Mouse (Mus musculus) kidney, embryonic 15.5 days (tissue): ENCODE data around the gene 3830406C13Rik. TPM values are rescaled to one million over a fixed set of nuclear protein-coding genes. Genes with fewer than 3 reads are reported as not detected.
"Not testable (repeated sequence)": the region's sequence is repeated elsewhere in the genome, so short reads cannot be mapped to it uniquely, and the experiment has no call there.

ENCODE experiments used
- ATAC-seq: fragments of 200-750 bp; cut with Nextera tagmentation; replicated peaks from 2 replicates; pipeline ENCODE4 v1.8.0; 2017; ENCODE audit warnings: moderate TSS enrichment; ENCODE audit not compliant: low FRiP score
- H3K27ac ChIP-seq: fragments of 300-500 bp; sonication (generic); 2 replicates; pipeline ENCODE4 v1.5.1; 2015; ENCODE audit warnings: mild to moderate bottlenecking, inconsistent platforms
- H3K27me3 ChIP-seq: fragments of 300-500 bp; sonication (generic); 2 replicates; pipeline ENCODE4 v1.6.1; 2015; ENCODE audit warnings: inconsistent platforms
- H3K36me3 ChIP-seq: fragments of 300-500 bp; sonication (generic); 2 replicates; pipeline ENCODE4 v1.6.1; 2015; ENCODE audit warnings: inconsistent platforms
- H3K4me1 ChIP-seq: fragments of 300-500 bp; sonication (generic); 2 replicates; pipeline ENCODE4 v1.6.1; 2015; ENCODE audit warnings: inconsistent platforms
- H3K4me2 ChIP-seq: fragments of 300-500 bp; sonication (generic); 2 replicates; pipeline ENCODE4 v1.6.1; 2015; ENCODE audit warnings: moderate library complexity, mild to moderate bottlenecking, inconsistent platforms
- H3K4me3 ChIP-seq: fragments of 300-500 bp; sonication (generic); replicated peaks from 2 replicates; pipeline ENCODE4 v1.5.1; 2015; ENCODE audit warnings: mild to moderate bottlenecking, inconsistent platforms
- H3K9ac ChIP-seq: fragments of 300-500 bp; sonication (generic); 2 replicates; pipeline ENCODE4 v1.6.1; 2015; ENCODE audit warnings: mild to moderate bottlenecking, inconsistent platforms
- H3K9me3 ChIP-seq: fragments of 300-500 bp; sonication (generic); replicated peaks from 2 replicates; pipeline ENCODE4 v1.6.1; 2016; ENCODE audit warnings: inconsistent platforms
- WGBS: fragments of 180-500 bp; shearing (Covaris S2); methylation state at CpG from one replicate; pipeline ENCODE4 v1.1.7; 2015; ENCODE audit warnings: mixed read lengths; 5-methylcytosine and 5-hydroxymethylcytosine counted together
- polyA plus RNA-seq: library from polyadenylated mRNA; unstranded; fragments of >200 nt; fragmentation: Nextera tagmentation; extraction: Ambion mirVana; gene quantifications from 2 replicates; pipeline ENCODE4 v1.2.1, GENCODE M21; 2015

Gene 3830406C13Rik
- polyA plus RNA-seq: 36.7 and 41.2 TPM in 2 replicates

DNA sequence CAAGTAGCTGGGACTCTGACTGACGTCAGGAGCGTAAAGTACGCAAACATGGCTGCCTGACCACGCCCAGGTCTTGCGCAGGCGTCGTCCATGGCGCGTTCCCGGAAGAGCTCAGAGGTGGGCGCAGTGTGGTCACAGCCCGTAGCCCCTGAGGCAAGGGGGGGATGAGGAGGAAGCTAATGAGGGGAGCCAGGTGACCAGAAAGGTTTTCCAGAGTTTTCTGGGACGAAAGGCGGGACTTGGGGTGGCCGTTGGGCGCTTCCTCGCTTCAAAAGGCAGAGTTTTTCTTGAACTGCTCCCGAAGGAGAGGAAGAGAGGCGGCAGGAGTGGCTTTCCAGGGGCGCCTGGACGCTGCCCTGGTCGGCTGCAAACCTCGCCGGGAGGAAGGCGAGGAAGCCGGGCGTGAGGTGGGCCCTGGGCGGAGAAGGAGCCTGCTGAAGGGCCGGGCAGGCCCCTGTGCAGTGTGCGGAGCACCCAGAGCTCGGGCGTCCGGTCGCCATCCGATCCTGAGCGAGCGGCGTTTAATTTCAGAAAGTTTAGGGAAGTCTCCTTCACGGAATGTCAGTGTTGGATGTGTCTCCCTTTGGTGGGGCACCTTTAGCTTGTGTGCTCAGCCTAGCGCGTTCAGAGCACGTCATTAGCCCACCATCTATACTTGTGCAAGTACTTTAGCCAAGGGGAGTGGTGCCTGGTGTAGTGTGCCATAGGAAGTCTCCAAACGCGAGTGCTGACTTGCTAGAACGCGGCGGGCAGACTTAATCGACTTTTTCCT, at the start of gene 3830406C13Rik:
Gene 3830406C13Rik, plus strand, starts transcription at position 33 of the 772 bp plus-strand sequence.
- ATAC-seq: peak; percentile 99
- 0 out of 2 replicates have a peak, but pooled peaks cover 3% of the 10 kb centered on the region for H3K4me1 ChIP-seq

DNA sequence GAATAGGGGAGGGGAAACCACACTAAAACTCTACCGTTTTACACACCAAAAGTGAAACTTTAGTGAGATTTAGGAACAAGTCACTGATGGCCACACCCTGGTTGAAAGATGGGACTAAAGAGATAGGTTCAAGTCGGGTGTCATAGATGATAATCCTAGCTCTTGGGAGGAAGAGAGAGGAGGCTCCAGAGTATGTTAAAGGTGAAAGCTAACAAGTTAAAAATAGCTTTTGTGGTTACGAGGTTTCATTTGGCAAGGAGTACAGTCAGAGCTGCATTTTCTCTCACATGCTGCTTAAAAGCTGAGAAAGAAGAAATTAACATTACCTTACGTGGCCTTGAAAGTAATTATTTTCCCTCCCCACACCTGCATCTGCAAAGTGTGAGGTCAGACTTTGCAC, 40.2 kb upstream of the 3830406C13Rik start:
- Histone ChIP-seq H3K4me2 (no peak overlapping the region), H3K9ac (no peak overlapping the region), H3K27me3 (no peaks in the 10 kb centered on the region), H3K9me3 (no peaks in the 10 kb centered on the region), H3K4me3 (no peak overlapping the region), H3K36me3 (peaks cover 8% of the 10 kb centered on the region; the same call in 1 of the 2 replicates), H3K4me1 (no peaks in the 10 kb centered on the region), H3K27ac (no peak overlapping the region)
- WGBS: 75% methylated on average over 4 of the region's 4 CpGs
- no peak for ATAC-seq

More for the DNA sequence above, at the start of gene 3830406C13Rik:
- Histone ChIP-seq H3K9ac (peak within 1 kb of the TSS; percentile 83), H3K27ac (peak within 1 kb of the TSS; percentile 97), H3K4me2 (peak within 1 kb of the TSS; percentile 68), H3K4me3 (peak within 1 kb of the TSS; percentile 76), H3K9me3 (no peaks in the 10 kb centered on the region), H3K27me3 (0 out of 2 replicates have a peak, but pooled peaks cover 3% of the 10 kb centered on the region), H3K36me3 (peaks cover 6% of the 10 kb centered on the region; the same call in 1 of the 2 replicates)
- 2% methylated on average over 48 of the region's 48 CpGs for WGBS

DNA sequence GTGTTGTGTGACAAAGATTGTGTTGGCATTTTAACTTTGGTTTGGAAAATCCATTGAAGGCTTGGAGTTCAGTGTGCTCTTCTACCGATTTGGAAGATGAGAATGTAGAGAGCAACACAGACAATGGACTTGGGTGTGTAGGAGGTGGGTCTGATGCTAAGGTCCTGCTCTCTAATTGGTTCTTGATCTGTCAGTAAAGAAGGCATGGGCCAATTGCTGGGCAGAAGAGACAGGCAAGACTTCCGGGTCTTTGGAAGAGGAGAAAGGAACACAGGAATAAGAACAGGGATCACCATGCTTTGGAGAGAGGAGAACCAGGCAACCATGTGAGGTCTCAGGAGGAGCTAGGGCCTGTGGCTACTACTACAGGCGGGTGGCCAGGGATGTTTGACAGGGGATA, 7.9 kb upstream of the 3830406C13Rik start:
- Histone ChIP-seq H3K9ac (no peak overlapping the region), H3K4me1 (no peaks in the 10 kb centered on the region), H3K36me3 (no peaks in the 10 kb centered on the region), H3K27ac (no peak overlapping the region), H3K9me3 (no peaks in the 10 kb centered on the region), H3K27me3 (peaks cover 3% of the 10 kb centered on the region; the same call in 1 of the 2 replicates), H3K4me3 (no peak overlapping the region), H3K4me2 (no peak overlapping the region)
- ATAC-seq: no peak
- WGBS: 74% methylated on average over 3 of the region's 3 CpGs

- H3K27me3 ChIP-seq: peaks cover 6% of the 10 kb centered on the region; the same call in 1 of the 2 replicates
- H3K4me1 ChIP-seq: 0 out of 2 replicates have a peak, but pooled peaks cover 3% of the 10 kb centered on the region
- peak within 1 kb of the TSS; percentile 97 for H3K27ac ChIP-seq
- H3K9me3 ChIP-seq: no peaks in the 10 kb centered on the region
- H3K4me2 ChIP-seq: peak within 1 kb of the TSS; percentile 68
- peak; percentile 3; the same call in 1 of the 2 replicates for ATAC-seq
- peak within 1 kb of the TSS; percentile 83 for H3K9ac ChIP-seq
- 80% methylated on average over 6 of the region's 6 CpGs for WGBS
- peak within 1 kb of the TSS; percentile 76 for H3K4me3 ChIP-seq
- H3K36me3 ChIP-seq: no peaks in the 10 kb centered on the region; the same call in 1 of the 2 replicates
These were observed 332 bp upstream of the 3830406C13Rik start, which contains the start of gene Gm49355 for GRCm38 (mm10) chr14:12283641-12284040. Gm49355 (plus strand) TSS chr14:12283976.

- peaks cover 14% of the 10 kb centered on the region; the same call in 1 of the 2 replicates for H3K36me3 ChIP-seq
- not testable (repeated sequence) for H3K9ac ChIP-seq, H3K4me2 ChIP-seq, ATAC-seq, H3K4me1 ChIP-seq, H3K27me3 ChIP-seq, H3K4me3 ChIP-seq, H3K9me3 ChIP-seq, H3K27ac ChIP-seq
These were observed 5.8 kb downstream of the 3830406C13Rik start for GRCm38 (mm10) chr14:12289747-12290146.

DNA sequence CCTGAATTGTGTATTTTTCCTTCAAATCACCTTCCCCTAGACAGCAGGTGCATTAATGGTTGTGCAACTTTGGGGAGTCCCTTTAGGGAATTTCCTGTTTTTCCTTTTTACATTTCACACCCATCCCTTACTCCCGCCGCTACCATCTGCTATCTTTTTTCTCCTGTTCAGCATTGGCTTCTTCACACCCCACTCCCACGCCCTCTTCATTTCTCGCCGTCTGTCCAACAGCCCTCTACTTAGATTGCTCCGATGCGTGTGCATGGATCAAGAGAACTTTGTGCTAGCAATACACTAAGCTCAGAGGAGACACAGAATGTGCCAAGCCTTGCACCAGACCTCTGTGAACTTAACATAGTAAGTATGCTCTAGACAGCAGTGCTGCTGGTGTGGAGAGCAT, 12.4 kb downstream of the 3830406C13Rik start:
- no peaks in the 10 kb centered on the region for H3K4me1 ChIP-seq
- H3K36me3 ChIP-seq: peaks cover 9% of the 10 kb centered on the region; the same call in 1 of the 2 replicates
- H3K27ac ChIP-seq: no peak overlapping the region
- no peak overlapping the region for H3K4me3 ChIP-seq
- H3K9ac ChIP-seq: no peak overlapping the region
- H3K9me3 ChIP-seq: no peaks in the 10 kb centered on the region
- no peaks in the 10 kb centered on the region for H3K27me3 ChIP-seq
- no peak overlapping the region for H3K4me2 ChIP-seq
- 82% methylated on average over 7 of the region's 7 CpGs for WGBS
- ATAC-seq: no peak

- H3K9me3 ChIP-seq: no peaks in the 10 kb centered on the region
- no peaks in the 10 kb centered on the region for H3K27me3 ChIP-seq
- H3K36me3 ChIP-seq: peaks cover 6% of the 10 kb centered on the region; the same call in 1 of the 2 replicates
- H3K4me1 ChIP-seq: no peaks in the 10 kb centered on the region
- ATAC-seq: no peak
- no peak overlapping the region for H3K9ac ChIP-seq
- no peak overlapping the region for H3K27ac ChIP-seq
- no peak overlapping the region for H3K4me3 ChIP-seq
- no peak overlapping the region for H3K4me2 ChIP-seq
These were observed 15.2 kb downstream of the 3830406C13Rik start for GRCm38 (mm10) chr14:12299171-12299570.

GRCm38 (mm10) chr14:12299654-12300053, 15.7 kb downstream of the 3830406C13Rik start:
- H3K9me3 ChIP-seq: no peaks in the 10 kb centered on the region
- no peak overlapping the region for H3K27ac ChIP-seq
- ATAC-seq: no peak
- WGBS: 89% methylated on average over 6 of the region's 6 CpGs
- H3K9ac ChIP-seq: no peak overlapping the region
- H3K27me3 ChIP-seq: no peaks in the 10 kb centered on the region
- no peak overlapping the region for H3K4me3 ChIP-seq
- H3K4me2 ChIP-seq: no peak overlapping the region
- H3K36me3 ChIP-seq: peaks cover 6% of the 10 kb centered on the region; the same call in 1 of the 2 replicates
- H3K4me1 ChIP-seq: no peaks in the 10 kb centered on the region

DNA sequence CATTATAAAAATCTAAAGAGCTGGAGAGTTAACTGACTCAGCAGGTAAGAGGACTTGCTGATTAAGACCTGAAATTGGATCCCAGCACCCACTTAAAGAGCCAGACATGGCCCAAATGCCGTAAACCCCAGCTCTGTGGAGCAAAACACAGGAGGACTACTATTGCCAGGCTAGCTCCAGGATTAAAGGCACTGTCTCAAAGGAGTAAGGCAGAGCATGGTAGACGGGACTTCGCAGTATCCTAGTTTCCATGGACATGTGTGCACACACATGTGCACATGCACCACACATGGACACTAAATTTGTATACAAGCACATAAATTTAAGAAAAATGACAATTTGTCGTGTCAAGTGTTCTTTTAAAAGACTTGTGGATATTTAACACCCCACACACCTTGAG, 16.3 kb downstream of the 3830406C13Rik start:
- no peak for ATAC-seq
- WGBS: 68% methylated on average over 4 of the region's 4 CpGs

DNA sequence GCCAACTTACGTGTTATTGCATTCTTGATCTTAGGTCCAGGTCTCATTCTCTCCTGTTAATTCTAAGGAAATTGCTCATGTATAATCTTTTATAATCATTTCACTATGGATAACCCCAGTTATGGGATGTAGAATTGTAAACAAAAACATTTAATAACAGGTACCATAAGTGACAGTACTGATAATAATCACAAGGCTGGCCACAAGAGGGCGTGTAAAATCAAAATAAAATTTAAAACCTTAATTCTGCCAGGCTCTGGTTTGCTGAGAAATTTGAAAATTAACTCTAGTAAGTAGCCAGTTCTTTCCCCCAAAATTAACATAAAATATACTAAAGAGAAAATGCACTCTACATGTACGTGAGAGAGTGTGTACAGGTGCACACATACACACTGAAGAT, 16.7 kb downstream of the 3830406C13Rik start:
- Histone ChIP-seq H3K27ac (no peak overlapping the region), H3K36me3 (peaks cover 6% of the 10 kb centered on the region; the same call in 1 of the 2 replicates), H3K4me2 (no peak overlapping the region), H3K9me3 (no peaks in the 10 kb centered on the region), H3K4me3 (no peak overlapping the region), H3K27me3 (no peaks in the 10 kb centered on the region), H3K4me1 (no peaks in the 10 kb centered on the region), H3K9ac (no peak overlapping the region)
- WGBS: 70% methylated on average over 3 of the region's 3 CpGs
- no peak for ATAC-seq

More for the DNA sequence above, 16.3 kb downstream of the 3830406C13Rik start:
- Histone ChIP-seq H3K9me3 (no peaks in the 10 kb centered on the region), H3K9ac (no peak overlapping the region), H3K36me3 (peaks cover 6% of the 10 kb centered on the region; the same call in 1 of the 2 replicates), H3K27ac (no peak overlapping the region), H3K27me3 (no peaks in the 10 kb centered on the region), H3K4me3 (no peak overlapping the region), H3K4me1 (no peaks in the 10 kb centered on the region), H3K4me2 (no peak overlapping the region)

GRCm38 (mm10) chr14:12303106-12303505, 19.1 kb downstream of the 3830406C13Rik start:
- no peak overlapping the region for H3K4me3 ChIP-seq
- no peak overlapping the region for H3K4me2 ChIP-seq
- H3K36me3 ChIP-seq: peaks cover 4% of the 10 kb centered on the region; the same call in 1 of the 2 replicates
- H3K9ac ChIP-seq: no peak overlapping the region
- H3K27me3 ChIP-seq: no peaks in the 10 kb centered on the region
- 73% methylated on average over 2 of the region's 2 CpGs for WGBS
- no peak overlapping the region for H3K27ac ChIP-seq
- no peaks in the 10 kb centered on the region for H3K4me1 ChIP-seq
- H3K9me3 ChIP-seq: no peaks in the 10 kb centered on the region
- ATAC-seq: no peak

GRCm38 (mm10) chr14:12333622-12334021, 49.6 kb downstream of the 3830406C13Rik start:
- Histone ChIP-seq H3K27me3 (peaks cover 52% of the 10 kb centered on the region), H3K4me3 (no peak overlapping the region), H3K36me3 (no peaks in the 10 kb centered on the region), H3K4me2 (no peak overlapping the region), H3K4me1 (no peaks in the 10 kb centered on the region), H3K9ac (no peak overlapping the region), H3K27ac (no peak overlapping the region), H3K9me3 (no peaks in the 10 kb centered on the region)
- no peak for ATAC-seq
- 82% methylated on average over 7 of the region's 7 CpGs for WGBS
